Mouse (Mus musculus) A20 (cell line): Measurements from ENCODE around the gene Tcte2.
"Not testable (repeated sequence)": the region's sequence is repeated elsewhere in the genome, so short reads cannot be mapped to it uniquely, and the experiment has no call there.

ENCODE experiments used
- DNase-seq: peaks from one replicate; pipeline ENCODE4 v3.0.0-alpha.2; 2011; ENCODE audit warnings: low read depth, low spot score

Gene Tcte2

GRCm38 (mm10) chr17:13761179-13761913 lies at the start of gene Tcte2:
Gene Tcte2, minus strand, starts transcription at chr17:13761825.
- peak; percentile 50 for DNase-seq

- DNase-seq: no peak
These were observed 44.4 kb upstream of the Tcte2 start for GRCm38 (mm10) chr17:13806016-13806415.

GRCm38 (mm10) chr17:13802836-13803408 lies 41.3 kb upstream of the Tcte2 start:
- no peak for DNase-seq

- no peak for DNase-seq
These were observed 36.1 kb upstream of the Tcte2 start for GRCm38 (mm10) chr17:13797691-13798090.

GRCm38 (mm10) chr17:13790033-13790432 lies 28.4 kb upstream of the Tcte2 start:
- not testable (repeated sequence) for DNase-seq

- no peak for DNase-seq
These were observed 21.8 kb upstream of the Tcte2 start for GRCm38 (mm10) chr17:13783469-13783868.

- DNase-seq: peak; percentile 46
These were observed 20.3 kb upstream of the Tcte2 start for GRCm38 (mm10) chr17:13781948-13782347.

GRCm38 (mm10) chr17:13778865-13779264 lies 17.2 kb upstream of the Tcte2 start:
- no peak for DNase-seq

- no peak for DNase-seq
These were observed 16.1 kb upstream of the Tcte2 start for GRCm38 (mm10) chr17:13777676-13778075.

- DNase-seq: peak; percentile 48
These were observed 7.6 kb upstream of the Tcte2 start for GRCm38 (mm10) chr17:13769256-13769655.

- DNase-seq: no peak
These were observed 6.9 kb upstream of the Tcte2 start for GRCm38 (mm10) chr17:13768531-13768930.

- not testable (repeated sequence) for DNase-seq
These were observed 3.3 kb upstream of the Tcte2 start for GRCm38 (mm10) chr17:13764911-13765310.

GRCm38 (mm10) chr17:13763819-13764218 lies 2.2 kb upstream of the Tcte2 start:
- no peak for DNase-seq

- DNase-seq: peak; percentile 32
These were observed 898 bp downstream of the Tcte2 start for GRCm38 (mm10) chr17:13760675-13761178.

- peak; percentile 83 for DNase-seq
These were observed 1.6 kb downstream of the Tcte2 start, which contains the start of gene Afdn for GRCm38 (mm10) chr17:13759853-13760627. Gene Afdn, plus strand, starts transcription at chr17:13760539.

GRCm38 (mm10) chr17:13759156-13759852 lies 2.3 kb downstream of the Tcte2 start:
- DNase-seq: no peak

GRCm38 (mm10) chr17:13758586-13758985 lies 3.0 kb downstream of the Tcte2 start:
- DNase-seq: no peak

GRCm38 (mm10) chr17:13754940-13755339 lies 6.7 kb downstream of the Tcte2 start:
- DNase-seq: no peak

- DNase-seq: no peak
These were observed 7.7 kb downstream of the Tcte2 start for GRCm38 (mm10) chr17:13753918-13754317.

- no peak for DNase-seq
These were observed 12.6 kb downstream of the Tcte2 start for GRCm38 (mm10) chr17:13749027-13749426.

- DNase-seq: no peak
These were observed 13.9 kb downstream of the Tcte2 start for GRCm38 (mm10) chr17:13747681-13748080.

GRCm38 (mm10) chr17:13746330-13746729 lies 15.3 kb downstream of the Tcte2 start:
- DNase-seq: no peak
